In the genomic region with DNA sequence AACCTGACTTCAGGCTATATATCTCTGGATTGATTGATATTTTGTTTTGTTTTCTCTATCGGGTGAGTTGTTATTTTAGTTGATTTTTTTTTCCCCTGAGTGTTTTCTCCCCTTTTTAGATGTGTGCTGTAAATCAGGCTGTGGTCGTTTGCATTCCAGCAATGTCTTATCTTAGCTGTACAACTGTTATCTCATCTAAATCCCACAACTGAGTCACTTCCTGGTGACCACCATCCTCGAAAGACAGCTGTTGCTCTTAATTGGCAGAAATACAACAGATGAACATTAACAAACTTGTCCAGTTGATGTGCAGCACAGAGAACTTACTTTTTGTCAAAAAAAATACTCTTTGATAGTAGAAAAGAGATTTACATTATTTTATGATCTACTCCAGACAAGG, we compare ENCODE assay signal across 11 mouse cellular contexts.
"Had no signal": no experiment of that assay in that cellular context is flagged by ENCODE, and none has a peak within 500 bp of the region (broad histone marks: within the 10 kb centered on the region; RNA-seq: fewer than 3 reads in every experiment).

No protein-coding gene starts in this region.

- H3K4me3 ChIP-seq: limb, embryonic 15.5 days; liver, embryonic 12.5 days; lung, embryonic 15.5 days; midbrain, embryonic 13.5 days; neural tube, embryonic 12.5 days had no signal

- H3K27ac ChIP-seq: limb, embryonic 15.5 days; liver, embryonic 12.5 days; lung, embryonic 15.5 days; midbrain, embryonic 13.5 days; neural tube, embryonic 12.5 days; stomach, postnatal 0 days had no signal

- H3K4me2 ChIP-seq: limb, embryonic 15.5 days; liver, embryonic 12.5 days; lung, embryonic 15.5 days; midbrain, embryonic 13.5 days; neural tube, embryonic 12.5 days had no signal

- H3K36me3 ChIP-seq: limb, embryonic 15.5 days; liver, embryonic 12.5 days; lung, embryonic 15.5 days; midbrain, embryonic 13.5 days; neural tube, embryonic 12.5 days had no signal

- H3K27me3 ChIP-seq: limb, embryonic 15.5 days; liver, embryonic 12.5 days; lung, embryonic 15.5 days; midbrain, embryonic 13.5 days; neural tube, embryonic 12.5 days had no signal

- DNase-seq: kidney, adult 2 months; kidney, postnatal 25 days; layer of hippocampus, postnatal 36 days; lung, postnatal 14 days; thymus, postnatal 4 days had no signal

- ATAC-seq: liver, embryonic 12.5 days; midbrain, embryonic 13.5 days had no signal

- H3K9me3 ChIP-seq: limb, embryonic 15.5 days; liver, embryonic 12.5 days; lung, embryonic 15.5 days; midbrain, embryonic 13.5 days; neural tube, embryonic 12.5 days had no signal

- H3K9ac ChIP-seq: limb, embryonic 15.5 days; liver, embryonic 12.5 days; lung, embryonic 15.5 days; midbrain, embryonic 13.5 days; neural tube, embryonic 12.5 days had no signal

- H3K4me1 ChIP-seq: limb, embryonic 15.5 days; midbrain, embryonic 13.5 days; neural tube, embryonic 12.5 days had no signal
